Mouse (Mus musculus) midbrain, embryonic 16.5 days (tissue): ENCODE measurements around the gene Fntb. TPM values are rescaled to one million over a fixed set of nuclear protein-coding genes. Genes with fewer than 3 reads are reported as not detected.

ENCODE experiments used
- ATAC-seq: fragments of 200-750 bp; cut with Nextera tagmentation; 2 replicates; pipeline ENCODE4 v1.8.0; 2017; ENCODE audit warnings: moderate TSS enrichment
- H3K27ac ChIP-seq: fragments of 300-500 bp; sonication (generic); 2 replicates; pipeline ENCODE4 v1.5.1; 2014; ENCODE audit warnings: mild to moderate bottlenecking, low read length, mixed read lengths
- H3K27me3 ChIP-seq: fragments of 300-500 bp; sonication (generic); 2 replicates; pipeline ENCODE4 v1.6.1; 2014; ENCODE audit warnings: low read depth, low read length, mixed read lengths; ENCODE audit not compliant: control insufficient read depth, insufficient read depth
- H3K36me3 ChIP-seq: fragments of 300-500 bp; sonication (generic); 2 replicates; pipeline ENCODE4 v1.6.1; 2014; ENCODE audit warnings: mild to moderate bottlenecking, low read length, moderate library complexity, mixed read lengths; ENCODE audit not compliant: control insufficient read depth, insufficient read depth
- H3K4me1 ChIP-seq: fragments of 300-500 bp; sonication (generic); 2 replicates; pipeline ENCODE4 v1.6.1; 2014; ENCODE audit warnings: mild to moderate bottlenecking, low read length, mixed read lengths; ENCODE audit not compliant: control insufficient read depth, insufficient read depth
- H3K4me2 ChIP-seq: fragments of 300-500 bp; sonication (generic); 2 replicates; pipeline ENCODE4 v1.6.1; 2014; ENCODE audit warnings: mild to moderate bottlenecking, low read length, mixed read lengths
- H3K4me3 ChIP-seq: fragments of 300-500 bp; sonication (generic); 2 replicates; pipeline ENCODE4 v1.5.1; 2014; ENCODE audit warnings: low read depth, mild to moderate bottlenecking, low read length, moderate library complexity, mixed read lengths
- H3K9ac ChIP-seq: fragments of 300-500 bp; sonication (generic); 2 replicates; pipeline ENCODE4 v1.6.1; 2014; ENCODE audit warnings: low read depth, low read length, mixed read lengths
- H3K9me3 ChIP-seq: fragments of 300-500 bp; sonication (generic); replicated peaks from 2 replicates; pipeline ENCODE4 v1.6.1; 2014; ENCODE audit warnings: mild to moderate bottlenecking, low read length, mixed read lengths; ENCODE audit not compliant: control insufficient read depth, poor library complexity, severe bottlenecking
- WGBS: fragments of 180-500 bp; shearing (Covaris S2); extraction: QIAGEN DNeasy Blood & Tissue Kit; methylation state at CpG from one replicate; pipeline ENCODE4 v1.1.7; 2014; 5-methylcytosine and 5-hydroxymethylcytosine counted together
- polyA plus RNA-seq: library from polyadenylated mRNA; unstranded; fragments of >200 nt; fragmentation: Nextera tagmentation; extraction: Ambion mirVana; gene quantifications from 2 replicates; pipeline ENCODE4 v1.2.1, GENCODE M21; 2015

Fntb gene
- polyA plus RNA-seq, 1 experiment from 2014 or later: 42.9 TPM

- Histone ChIP-seq H3K9me3 (no peaks in the 10 kb centered on the region), H3K4me1 (peaks cover 2% of the 10 kb centered on the region; the same call in 1 of the 2 replicates), H3K4me2 (no peak overlapping the region), H3K36me3 (peaks cover 5% of the 10 kb centered on the region), H3K27me3 (no peaks in the 10 kb centered on the region), H3K4me3 (no peak overlapping the region), H3K9ac (no peak overlapping the region), H3K27ac (no peak overlapping the region)
- no peak for ATAC-seq
- WGBS: 60% methylated on average over 11 of the region's 11 CpGs
Observed at GRCm38 (mm10) chr12:76910258-76910940, 145.0 kb downstream of the Fntb start.

- no peak for ATAC-seq
- H3K27ac ChIP-seq: no peak overlapping the region
- no peaks in the 10 kb centered on the region for H3K27me3 ChIP-seq
- no peak overlapping the region for H3K4me2 ChIP-seq
- H3K36me3 ChIP-seq: peaks cover 5% of the 10 kb centered on the region
- peaks cover 2% of the 10 kb centered on the region; the same call in 1 of the 2 replicates for H3K4me1 ChIP-seq
- H3K9ac ChIP-seq: no peak overlapping the region
- H3K9me3 ChIP-seq: no peaks in the 10 kb centered on the region
- 45% methylated on average over 16 of the region's 16 CpGs for WGBS
- no peak overlapping the region for H3K4me3 ChIP-seq
Observed at GRCm38 (mm10) chr12:76911171-76911726, 145.9 kb downstream of the Fntb start.

- Histone ChIP-seq H3K36me3 (peaks cover 10% of the 10 kb centered on the region), H3K27ac (no peak overlapping the region), H3K9ac (no peak overlapping the region), H3K27me3 (no peaks in the 10 kb centered on the region), H3K4me3 (no peak overlapping the region), H3K4me2 (no peak overlapping the region), H3K4me1 (peaks cover 2% of the 10 kb centered on the region; the same call in 1 of the 2 replicates), H3K9me3 (no peaks in the 10 kb centered on the region)
- 70% methylated on average over 9 of the region's 9 CpGs for WGBS
- ATAC-seq: no peak
Observed at GRCm38 (mm10) chr12:76912193-76912592, 146.8 kb downstream of the Fntb start.

- no peaks in the 10 kb centered on the region for H3K9me3 ChIP-seq
- H3K27ac ChIP-seq: no peak overlapping the region
- H3K27me3 ChIP-seq: no peaks in the 10 kb centered on the region
- peaks cover 10% of the 10 kb centered on the region for H3K36me3 ChIP-seq
- no peak overlapping the region for H3K4me3 ChIP-seq
- no peak for ATAC-seq
- H3K4me2 ChIP-seq: no peak overlapping the region
- 92% methylated on average over 11 of the region's 11 CpGs for WGBS
- H3K9ac ChIP-seq: no peak overlapping the region
- H3K4me1 ChIP-seq: peaks cover under 1% of the 10 kb centered on the region; the same call in 1 of the 2 replicates
Observed at GRCm38 (mm10) chr12:76916163-76916562, 150.8 kb downstream of the Fntb start.

- Histone ChIP-seq H3K4me3 (no peak overlapping the region), H3K9ac (no peak overlapping the region), H3K4me1 (no peaks in the 10 kb centered on the region), H3K36me3 (peaks cover 10% of the 10 kb centered on the region), H3K27ac (no peak overlapping the region), H3K4me2 (no peak overlapping the region), H3K27me3 (no peaks in the 10 kb centered on the region), H3K9me3 (no peaks in the 10 kb centered on the region)
- 78% methylated on average over 6 of the region's 6 CpGs for WGBS
- no peak for ATAC-seq
Observed at GRCm38 (mm10) chr12:76918113-76918512, 152.7 kb downstream of the Fntb start.

- Histone ChIP-seq H3K4me3 (no peak overlapping the region), H3K9ac (no peak overlapping the region), H3K36me3 (peaks cover 10% of the 10 kb centered on the region), H3K4me1 (no peaks in the 10 kb centered on the region), H3K27ac (no peak overlapping the region), H3K9me3 (no peaks in the 10 kb centered on the region), H3K27me3 (no peaks in the 10 kb centered on the region), H3K4me2 (no peak overlapping the region)
- ATAC-seq: no peak
- 51% methylated on average over 3 of the region's 3 CpGs for WGBS
Observed at GRCm38 (mm10) chr12:76918855-76919254, 153.5 kb downstream of the Fntb start.

GRCm38 (mm10) chr12:76920398-76920797, 155.0 kb downstream of the Fntb start:
- Histone ChIP-seq H3K27ac (no peak overlapping the region), H3K4me3 (no peak overlapping the region), H3K9me3 (no peaks in the 10 kb centered on the region), H3K4me2 (no peak overlapping the region), H3K27me3 (no peaks in the 10 kb centered on the region), H3K4me1 (no peaks in the 10 kb centered on the region), H3K9ac (no peak overlapping the region), H3K36me3 (peaks cover 5% of the 10 kb centered on the region; the same call in 1 of the 2 replicates)
- no peak for ATAC-seq
- 85% methylated on average over 6 of the region's 6 CpGs for WGBS

- H3K9ac ChIP-seq: no peak overlapping the region
- no peaks in the 10 kb centered on the region for H3K4me1 ChIP-seq
- H3K27ac ChIP-seq: no peak overlapping the region
- WGBS: 86% methylated on average over 8 of the region's 8 CpGs
- H3K36me3 ChIP-seq: peaks cover 5% of the 10 kb centered on the region; the same call in 1 of the 2 replicates
- H3K27me3 ChIP-seq: no peaks in the 10 kb centered on the region
- no peaks in the 10 kb centered on the region for H3K9me3 ChIP-seq
- no peak overlapping the region for H3K4me2 ChIP-seq
- no peak overlapping the region for H3K4me3 ChIP-seq
- ATAC-seq: no peak
Observed at GRCm38 (mm10) chr12:76920990-76921389, 155.6 kb downstream of the Fntb start.

- no peaks in the 10 kb centered on the region for H3K36me3 ChIP-seq
Observed at GRCm38 (mm10) chr12:76923118-76923517, 157.7 kb downstream of the Fntb start.

More at GRCm38 (mm10) chr12:76923118-76923517, 157.7 kb downstream of the Fntb start:
- Histone ChIP-seq H3K27me3 (no peaks in the 10 kb centered on the region), H3K4me3 (no peak overlapping the region), H3K9me3 (no peaks in the 10 kb centered on the region), H3K4me1 (no peaks in the 10 kb centered on the region), H3K4me2 (no peak overlapping the region), H3K27ac (no peak overlapping the region), H3K9ac (no peak overlapping the region)
- no peak for ATAC-seq
- 93% methylated on average over 8 of the region's 8 CpGs for WGBS
